Mouse (Mus musculus): Measurements from ENCODE around the gene Scaf4.
"Not testable (repeated sequence)": the region's sequence is repeated elsewhere in the genome, so short reads cannot be mapped to it uniquely, and the experiment has no call there.

Gene Scaf4

GRCm38 (mm10) chr16:90242426-90243304 is 41.6 kb downstream of the Scaf4 start:
- in situ Hi-C loops (cut with MboI; ENCODE audit: low sequenced_read_pairs) = no loop called here

- in situ Hi-C loops (cut with MboI; ENCODE audit: low sequenced_read_pairs) = no loop called here
Observed at GRCm38 (mm10) chr16:90241875-90242274, 42.4 kb downstream of the Scaf4 start.

GRCm38 (mm10) chr16:90239128-90239746 is 45.1 kb downstream of the Scaf4 start:
- in situ Hi-C loops (cut with MboI; ENCODE audit: low sequenced_read_pairs) = no loop called here

- in situ Hi-C loops (cut with MboI; ENCODE audit: low sequenced_read_pairs) = no loop called here
Observed at GRCm38 (mm10) chr16:90235188-90235587, 49.1 kb downstream of the Scaf4 start.

- in situ Hi-C loops (cut with MboI; ENCODE audit: low sequenced_read_pairs) = no loop called here
Observed at GRCm38 (mm10) chr16:90234617-90235016, 49.7 kb downstream of the Scaf4 start.

DNA sequence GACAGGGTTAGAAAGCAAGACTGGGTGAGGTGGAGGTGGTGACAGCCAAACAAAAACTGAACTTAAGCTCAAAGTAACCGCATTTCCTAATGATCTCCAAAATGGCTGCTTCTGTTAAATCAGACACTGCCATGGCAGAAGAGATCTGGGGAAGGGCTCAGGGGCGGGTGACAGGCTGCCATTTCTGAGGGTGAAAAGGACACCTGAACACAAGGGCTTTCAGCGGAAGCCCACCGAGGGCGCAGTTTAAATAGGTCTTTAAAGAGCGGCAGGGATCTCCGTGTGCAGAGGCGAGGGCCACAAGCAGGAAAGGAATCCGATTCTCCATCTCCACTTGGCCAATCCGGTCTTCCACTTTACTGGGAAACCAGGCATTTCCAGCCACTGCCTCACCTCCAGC is 50.6 kb downstream of the Scaf4 start:
- in situ Hi-C loops (cut with MboI; ENCODE audit: low sequenced_read_pairs) = no loop called here

DNA sequence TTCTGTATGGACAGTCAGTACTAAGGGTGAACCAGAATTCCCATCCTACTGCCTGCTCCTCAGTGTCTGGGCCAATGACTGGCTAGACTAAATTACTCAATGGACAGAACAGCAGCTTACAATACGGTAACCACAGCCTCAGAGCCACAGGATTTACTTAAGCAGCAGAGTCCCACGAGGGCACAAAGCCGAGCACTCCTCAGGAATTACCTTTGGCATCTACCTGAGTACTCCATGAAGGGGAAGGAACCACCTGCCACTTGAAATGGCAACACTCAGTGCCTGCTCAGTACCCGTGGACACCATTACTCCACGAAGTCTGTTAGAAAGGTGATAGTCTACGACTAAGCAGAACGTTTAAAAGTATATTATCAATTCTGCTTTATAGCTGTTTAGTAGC is 53.0 kb downstream of the Scaf4 start:
- in situ Hi-C loops (cut with MboI; ENCODE audit: low sequenced_read_pairs) = no loop called here

GRCm38 (mm10) chr16:90229897-90230296 is 54.4 kb downstream of the Scaf4 start:
- in situ Hi-C loops (cut with MboI; ENCODE audit: low sequenced_read_pairs) = no loop called here

- in situ Hi-C loops (cut with MboI; ENCODE audit: low sequenced_read_pairs) = no loop called here
Observed at GRCm38 (mm10) chr16:90221441-90222070, 62.7 kb downstream of the Scaf4 start.

- in situ Hi-C loops (cut with MboI; ENCODE audit: low sequenced_read_pairs) = no loop called here
Observed at GRCm38 (mm10) chr16:90220892-90221431, 63.3 kb downstream of the Scaf4 start.

DNA sequence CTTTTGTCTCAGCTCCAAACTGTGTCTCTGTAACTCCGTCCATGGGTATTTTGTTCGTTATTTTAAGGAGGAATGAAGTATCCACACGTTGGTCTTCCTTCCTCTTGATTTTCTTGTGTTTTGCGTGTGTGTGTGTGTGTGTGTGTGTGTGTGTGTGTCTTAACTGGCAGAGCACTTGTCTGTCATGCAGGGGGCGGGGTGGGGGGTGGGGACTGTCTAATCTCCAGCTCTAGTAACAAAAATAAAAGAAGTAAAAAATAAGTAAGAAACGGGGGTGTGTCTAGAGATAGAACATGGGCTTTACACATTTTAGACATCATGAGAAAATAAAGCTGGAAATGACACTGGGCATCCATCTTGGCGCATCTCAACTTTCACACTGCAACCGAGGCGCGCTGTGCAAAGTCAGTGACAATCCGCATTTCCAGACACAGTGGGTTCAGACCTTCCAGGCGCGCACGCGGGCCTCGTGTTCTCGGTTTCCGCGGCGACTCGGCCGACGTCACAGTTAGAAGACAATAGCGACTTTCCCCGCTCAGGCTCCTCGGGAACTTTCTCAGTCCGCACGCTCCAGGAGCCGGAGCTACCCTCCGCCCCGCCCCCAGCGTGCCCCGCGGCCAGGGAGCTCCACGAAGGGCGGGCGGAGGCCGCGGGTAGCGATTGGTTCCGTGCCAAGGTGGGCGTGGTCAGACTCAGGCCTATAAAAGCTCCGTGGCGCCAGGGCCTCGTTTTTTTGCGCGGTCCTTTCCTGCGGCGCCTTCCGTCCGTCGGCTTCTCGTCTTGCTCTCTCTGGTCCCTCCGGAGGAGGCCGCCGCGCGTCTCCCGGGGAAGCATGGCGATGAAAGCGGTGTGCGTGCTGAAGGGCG is 64.0 kb downstream of the Scaf4 start, which contains the start of gene Sod1:
Gene Sod1 (plus strand): TSS at position 729 of the 866 bp plus-strand sequence.
- in situ Hi-C loops (cut with MboI; ENCODE audit: low sequenced_read_pairs) = no loop called here

DNA sequence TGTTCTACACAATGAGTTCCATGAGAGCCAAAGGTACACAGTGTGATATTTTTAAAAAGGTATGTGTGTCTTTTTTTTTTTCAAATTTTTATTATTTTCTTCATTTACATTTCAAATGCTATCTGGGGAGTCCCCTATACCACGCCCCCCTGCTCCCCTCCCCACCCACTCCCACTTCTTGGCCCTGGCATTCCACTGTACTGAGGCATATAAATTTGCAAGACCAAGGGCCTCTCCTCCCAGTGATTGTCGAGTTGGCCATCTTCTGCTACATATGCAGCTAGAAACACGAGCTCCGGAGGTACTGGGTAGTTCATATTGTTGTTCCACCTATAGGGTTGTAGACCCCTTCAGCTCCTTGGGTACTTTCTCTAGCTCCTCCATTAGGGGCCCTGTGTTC is 64.9 kb downstream of the Scaf4 start:
- in situ Hi-C loops (cut with MboI; ENCODE audit: low sequenced_read_pairs) = not testable (repeated sequence)

- in situ Hi-C loops (cut with MboI; ENCODE audit: low sequenced_read_pairs) = no loop called here
Observed at GRCm38 (mm10) chr16:90217926-90218325, 66.4 kb downstream of the Scaf4 start.

GRCm38 (mm10) chr16:90217356-90217755 is 66.9 kb downstream of the Scaf4 start:
- in situ Hi-C loops (cut with MboI; ENCODE audit: low sequenced_read_pairs) = no loop called here

DNA sequence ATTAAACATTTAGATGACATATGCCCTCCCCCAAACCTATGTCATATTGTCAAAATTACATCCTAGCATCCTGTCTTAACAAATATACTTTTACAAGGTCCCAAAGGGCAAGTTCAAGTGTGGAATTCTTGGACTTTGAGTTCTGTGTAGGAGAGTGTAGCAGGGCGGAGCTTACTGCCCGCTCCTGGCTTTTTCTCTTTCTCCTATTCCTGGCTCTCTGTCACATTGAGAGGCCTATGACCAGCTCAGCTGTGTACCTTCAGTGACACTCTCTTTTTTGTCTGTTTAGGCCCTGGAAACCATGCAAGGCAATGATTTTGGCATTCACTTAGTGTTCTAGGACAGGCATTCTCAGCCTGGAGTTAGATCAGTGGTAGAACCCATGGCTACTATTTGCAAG is 67.9 kb downstream of the Scaf4 start:
- in situ Hi-C loops (cut with MboI; ENCODE audit: low sequenced_read_pairs) = no loop called here

DNA sequence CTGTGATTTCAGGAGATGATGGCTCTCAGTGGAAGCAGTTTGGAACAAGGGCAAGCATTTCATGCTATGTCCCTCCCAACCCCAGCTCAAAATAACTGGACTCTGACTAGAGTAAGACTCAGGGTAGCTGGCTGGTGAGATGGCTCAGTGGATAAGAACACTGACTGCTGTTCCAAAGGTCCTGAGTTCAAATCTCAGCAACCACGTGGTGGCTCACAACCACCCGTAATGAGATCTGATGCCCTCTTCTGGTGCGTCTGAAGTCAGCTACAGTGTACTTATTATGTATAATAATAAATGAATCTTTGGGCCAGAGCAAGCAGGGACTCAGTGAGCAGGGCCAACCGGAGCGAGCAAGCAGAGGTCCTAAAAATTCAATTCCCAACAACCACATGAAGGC is 68.4 kb downstream of the Scaf4 start:
- in situ Hi-C loops (cut with MboI; ENCODE audit: low sequenced_read_pairs) = not testable (repeated sequence)

GRCm38 (mm10) chr16:90214731-90215565 is 69.4 kb downstream of the Scaf4 start:
- in situ Hi-C loops (cut with MboI; ENCODE audit: low sequenced_read_pairs) = no loop called here

- in situ Hi-C loops (cut with MboI; ENCODE audit: low sequenced_read_pairs) = no loop called here
Observed at GRCm38 (mm10) chr16:90213477-90214339, 70.6 kb downstream of the Scaf4 start.

- in situ Hi-C loops (cut with MboI; ENCODE audit: low sequenced_read_pairs) = no loop called here
Observed at GRCm38 (mm10) chr16:90211767-90212166, 72.5 kb downstream of the Scaf4 start.
